Mouse (Mus musculus): ENCODE measurements around the gene Cacul1. TPM values are rescaled to one million over a fixed set of nuclear protein-coding genes. Genes with fewer than 3 reads are reported as not detected.

The Cacul1 gene
- 57.0 and 71.3 TPM in 2 replicates for total RNA-seq (2023)

DNA sequence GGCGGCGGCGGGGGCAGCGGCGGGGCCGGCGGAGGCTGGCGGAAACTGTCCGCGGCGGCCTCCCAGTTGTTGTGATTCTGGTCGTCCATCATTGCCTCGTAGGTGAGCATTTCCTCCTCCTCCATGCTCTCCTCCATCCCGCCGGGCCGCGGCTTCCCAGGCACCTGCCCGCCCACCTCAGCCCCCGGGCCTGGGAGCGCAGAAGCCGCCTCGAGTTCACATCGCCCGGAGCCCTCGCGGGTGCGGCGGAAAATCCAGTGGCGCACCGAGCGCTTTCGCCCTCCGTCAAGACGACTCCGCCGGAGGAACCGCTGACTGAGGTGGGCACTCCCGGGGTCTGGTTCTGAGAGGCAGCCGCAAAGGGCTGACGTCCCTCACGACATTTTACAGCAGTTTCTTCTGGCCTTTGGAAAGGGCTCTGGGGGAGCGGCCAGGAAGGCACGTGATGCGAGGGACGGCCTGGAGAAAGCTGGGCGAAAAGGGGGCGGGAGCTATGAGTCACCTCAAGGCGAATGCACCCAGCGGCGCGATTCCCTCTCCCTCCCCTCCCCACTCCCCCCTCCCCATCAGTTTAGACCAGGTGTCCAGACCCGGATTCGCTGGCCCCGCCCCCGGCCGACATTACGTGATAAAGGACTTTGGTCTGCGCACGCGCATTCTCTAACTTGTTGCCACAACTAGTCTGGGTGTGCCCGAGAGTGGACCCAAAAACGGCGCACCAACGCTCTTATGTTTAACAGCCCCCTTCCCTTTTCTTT is at the start of gene Cacul1:
Gene Cacul1 (minus strand): TSS at position 444 of the 758 bp plus-strand sequence.

Other genes with a start within 250 kb of the Cacul1 start
- not detected in 2 replicates for gene Prlhr, start 112.7 kb downstream of the Cacul1 start, total RNA-seq (2023)
- gene Nanos1, start 175.0 kb upstream of the Cacul1 start, total RNA-seq (2023), result 2.4 and 3.0 TPM in 2 replicates
- 95.1 and 138 TPM in 2 replicates for gene Eif3a, start 209.6 kb upstream of the Cacul1 start, total RNA-seq (2023)
- gene Fam45a, start 230.6 kb upstream of the Cacul1 start, total RNA-seq (2023), result 22.5 and 25.0 TPM in 2 replicates

All from neutrophil, adult 65 days (primary cell).